Mouse (Mus musculus) left cerebral cortex, postnatal 14 days (tissue): ENCODE measurements around the gene Rccd1. TPM values are rescaled to one million over a fixed set of nuclear protein-coding genes. Genes with fewer than 3 reads are reported as not detected.

Experiments used
- DNase-seq, 2 experiments: peaks; one replicate each; pipeline ENCODE4 v3.0.0; 2021 to 2022; ENCODE audit warnings: low spot score in 2 of 2, mixed read lengths in 1 of 2
- intact Hi-C: fragments of 180-260 bp; cut with DNase I; formaldehyde crosslinking; loops from one replicate; pipeline ENCODE4 v1.15.1; 2025
- total RNA-seq, 2 experiments: library from RNA; stranded (reverse); gene quantifications; 2 replicates each; pipeline ENCODE4 v1.2.3; 2021

Gene Rccd1
- total RNA-seq, 2 experiments from 2014 or later = 11.8 to 12.8 TPM

GRCm38 (mm10) chr7:80317439-80318115 is 6.7 kb downstream of the Rccd1 start:
- intact Hi-C loops = no loop called here
- no peak for DNase-seq

GRCm38 (mm10) chr7:80315733-80316132 is 8.5 kb downstream of the Rccd1 start:
- DNase-seq = no peak
- intact Hi-C loops = no loop called here

- intact Hi-C loops = no loop called here
- no peak for DNase-seq
These were observed 13.5 kb downstream of the Rccd1 start for GRCm38 (mm10) chr7:80310771-80311170.

- no peak for DNase-seq
These were observed 16.5 kb downstream of the Rccd1 start for GRCm38 (mm10) chr7:80307766-80308165.

GRCm38 (mm10) chr7:80301522-80301921 is 22.7 kb downstream of the Rccd1 start:
- DNase-seq = no peak
- intact Hi-C loops = no loop called here

More at GRCm38 (mm10) chr7:80307766-80308165, 16.5 kb downstream of the Rccd1 start:
- intact Hi-C loops = no loop called here

- intact Hi-C loops = loop anchor here (5.0 kb wide), 1 partner anchor 38 kb away; no protein-coding TSS in a partner anchor
- no peak for DNase-seq
These were observed 24.7 kb downstream of the Rccd1 start for GRCm38 (mm10) chr7:80299568-80299967.

- no peak for DNase-seq
- intact Hi-C loops = loop anchor here (5.0 kb wide), 1 partner anchor 39 kb away; no protein-coding TSS in a partner anchor
These were observed 25.5 kb downstream of the Rccd1 start for GRCm38 (mm10) chr7:80298754-80299153.

GRCm38 (mm10) chr7:80297041-80297440 is 27.2 kb downstream of the Rccd1 start:
- no peak for DNase-seq
- intact Hi-C loops = loop anchor here (5.0 kb wide), 1 partner anchor 40 kb away; no protein-coding TSS in a partner anchor

- no peak for DNase-seq
- intact Hi-C loops = loop anchor here (5.0 kb wide), 1 partner anchor 41 kb away; no protein-coding TSS in a partner anchor
These were observed 27.8 kb downstream of the Rccd1 start for GRCm38 (mm10) chr7:80296462-80296861.

- intact Hi-C loops = loop anchor here (5.0 kb wide), 1 partner anchor 42 kb away; no protein-coding TSS in a partner anchor
- DNase-seq = no peak
These were observed 29.2 kb downstream of the Rccd1 start for GRCm38 (mm10) chr7:80294764-80295648.

- intact Hi-C loops = no loop called here
- DNase-seq = peak; percentile 98
These were observed 30.0 kb downstream of the Rccd1 start, which contains the start of gene Prc1 for GRCm38 (mm10) chr7:80294062-80294763. Gene Prc1, plus strand, starts transcription at chr7:80294450.

- no peak for DNase-seq
- intact Hi-C loops = no loop called here
These were observed 36.5 kb downstream of the Rccd1 start for GRCm38 (mm10) chr7:80287736-80288135.

- intact Hi-C loops = no loop called here
- no peak for DNase-seq
These were observed 38.5 kb downstream of the Rccd1 start for GRCm38 (mm10) chr7:80285725-80286124.

GRCm38 (mm10) chr7:80284391-80284790 is 39.9 kb downstream of the Rccd1 start:
- DNase-seq = no peak
- intact Hi-C loops = no loop called here

GRCm38 (mm10) chr7:80283226-80283918 is 40.9 kb downstream of the Rccd1 start:
- intact Hi-C loops = no loop called here
- no peak for DNase-seq

GRCm38 (mm10) chr7:80281646-80282045 is 42.6 kb downstream of the Rccd1 start:
- intact Hi-C loops = no loop called here

GRCm38 (mm10) chr7:80280998-80281397 is 43.3 kb downstream of the Rccd1 start:
- intact Hi-C loops = no loop called here
- DNase-seq = no peak

More at GRCm38 (mm10) chr7:80281646-80282045, 42.6 kb downstream of the Rccd1 start:
- no peak for DNase-seq

- intact Hi-C loops = no loop called here
- DNase-seq = no peak
These were observed 44.2 kb downstream of the Rccd1 start for GRCm38 (mm10) chr7:80280032-80280431.

GRCm38 (mm10) chr7:80276374-80276773 is 47.9 kb downstream of the Rccd1 start:
- no peak for DNase-seq
- intact Hi-C loops = no loop called here
